Mouse (Mus musculus): Measurements from ENCODE around the gene Caprin2. TPM values are rescaled to one million over a fixed set of nuclear protein-coding genes. Genes with fewer than 3 reads are reported as not detected.
"Not testable (repeated sequence)": the region's sequence is repeated elsewhere in the genome, so short reads cannot be mapped to it uniquely, and the experiment has no call there.

Caprin2 gene
- polyA plus RNA-seq (2015; fragmentation: Nextera tagmentation; extraction: Ambion mirVana) = 12.0 and 12.9 TPM in 2 replicates

- peak; percentile 97 for ATAC-seq (replicated peaks; ENCODE audit: extremely low read depth, insufficient read depth, low FRiP score)
- peak within 1 kb of the TSS; percentile 89 for H3K4me3 ChIP-seq (ENCODE audit: low read length)
- peak within 1 kb of the TSS; percentile 91 for H3K9ac ChIP-seq (ENCODE audit: low read length)
- H3K9me3 ChIP-seq (replicated peaks; ENCODE audit: control insufficient read depth, low read length) = no peaks in the 10 kb centered on the region
- H3K4me2 ChIP-seq (ENCODE audit: low read depth, low read length) = peak within 1 kb of the TSS; percentile 96
- H3K27ac ChIP-seq (ENCODE audit: low read length) = peak within 1 kb of the TSS; percentile 89
- under 1% methylated on average over 65 of the region's 65 CpGs for WGBS
- H3K36me3 ChIP-seq (ENCODE audit: control insufficient read depth, insufficient read depth) = no peaks in the 10 kb centered on the region
- peaks cover 7% of the 10 kb centered on the region for H3K4me1 ChIP-seq (ENCODE audit: control insufficient read depth, insufficient read depth, low read length)
- no peaks in the 10 kb centered on the region for H3K27me3 ChIP-seq (ENCODE audit: control insufficient read depth, insufficient read depth, low read length)
Observed at GRCm38 (mm10) chr6:148895773-148896506, at the start of gene Caprin2. Gene Caprin2, minus strand, starts transcription at chr6:148896237.

DNA sequence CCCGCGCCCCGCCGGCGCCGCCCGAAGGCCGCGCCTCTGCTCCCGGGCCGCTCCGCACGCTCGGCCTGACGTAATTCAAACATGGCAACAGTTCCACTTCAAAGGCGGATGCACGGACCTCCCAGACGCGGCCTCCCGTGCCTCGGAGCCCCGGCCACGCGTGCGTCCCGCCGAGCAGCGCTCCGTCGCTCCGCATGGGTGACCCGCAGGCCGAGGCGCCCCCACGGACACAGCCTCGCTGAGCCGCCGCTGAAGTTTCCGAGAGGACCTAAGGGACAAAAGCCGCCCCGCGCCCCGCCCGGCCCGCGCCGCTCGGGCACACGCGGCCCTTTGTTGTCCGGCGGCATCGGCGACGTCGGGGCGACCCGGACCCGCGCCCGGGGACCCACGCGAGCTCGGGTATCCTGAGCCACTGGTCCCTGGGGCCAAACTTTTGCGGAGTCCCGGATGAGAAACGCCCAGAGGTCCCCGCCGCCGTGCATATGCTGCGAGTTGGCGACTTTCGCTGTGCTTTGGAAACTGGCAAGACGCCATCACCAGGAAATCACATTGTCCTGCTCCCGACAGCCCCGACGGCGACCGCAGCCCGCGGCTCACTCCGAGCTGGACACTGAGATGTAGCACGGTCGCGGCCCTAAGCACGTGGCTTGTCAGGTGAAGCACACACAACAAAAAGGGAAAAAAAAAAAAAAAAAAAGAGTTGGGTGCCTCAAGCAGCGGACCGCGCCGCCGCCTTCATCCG, 48.9 kb upstream of the Caprin2 start:
- under 1% methylated on average over 92 of the region's 92 CpGs for WGBS
- peak; percentile 74 for ATAC-seq (replicated peaks; ENCODE audit: extremely low read depth, insufficient read depth, low FRiP score)
- Histone ChIP-seq H3K4me3 (ENCODE audit: low read length) (peak overlapping the region; percentile 95), H3K4me1 (ENCODE audit: control insufficient read depth, insufficient read depth, low read length) (peaks cover 4% of the 10 kb centered on the region), H3K36me3 (ENCODE audit: control insufficient read depth, insufficient read depth) (no peaks in the 10 kb centered on the region), H3K27ac (ENCODE audit: low read length) (peak overlapping the region; percentile 93), H3K9me3 (replicated peaks; ENCODE audit: control insufficient read depth, low read length) (no peaks in the 10 kb centered on the region), H3K4me2 (ENCODE audit: low read depth, low read length) (peak overlapping the region; percentile 90), H3K9ac (ENCODE audit: low read length) (peak overlapping the region; percentile 92), H3K27me3 (ENCODE audit: control insufficient read depth, insufficient read depth, low read length) (no peaks in the 10 kb centered on the region)

GRCm38 (mm10) chr6:148944344-148944766, 48.3 kb upstream of the Caprin2 start:
- Histone ChIP-seq H3K27ac (ENCODE audit: low read length) (peak overlapping the region; percentile 93), H3K27me3 (ENCODE audit: control insufficient read depth, insufficient read depth, low read length) (no peaks in the 10 kb centered on the region), H3K36me3 (ENCODE audit: control insufficient read depth, insufficient read depth) (no peaks in the 10 kb centered on the region), H3K9me3 (replicated peaks; ENCODE audit: control insufficient read depth, low read length) (no peaks in the 10 kb centered on the region), H3K4me1 (ENCODE audit: control insufficient read depth, insufficient read depth, low read length) (peaks cover 4% of the 10 kb centered on the region), H3K9ac (ENCODE audit: low read length) (peak overlapping the region; percentile 92), H3K4me2 (ENCODE audit: low read depth, low read length) (peak overlapping the region; percentile 90), H3K4me3 (ENCODE audit: low read length) (peak overlapping the region; percentile 95)
- WGBS = under 1% methylated on average over 30 of the region's 30 CpGs
- no peak for ATAC-seq (replicated peaks; ENCODE audit: extremely low read depth, insufficient read depth, low FRiP score)

- Histone ChIP-seq H3K4me3 (ENCODE audit: low read length) (peak overlapping the region; percentile 95), H3K4me1 (ENCODE audit: control insufficient read depth, insufficient read depth, low read length) (peaks cover 4% of the 10 kb centered on the region), H3K9me3 (replicated peaks; ENCODE audit: control insufficient read depth, low read length) (no peaks in the 10 kb centered on the region), H3K9ac (ENCODE audit: low read length) (peak overlapping the region; percentile 92), H3K27ac (ENCODE audit: low read length) (no peak overlapping the region), H3K4me2 (ENCODE audit: low read depth, low read length) (peak overlapping the region; percentile 90), H3K36me3 (ENCODE audit: control insufficient read depth, insufficient read depth) (no peaks in the 10 kb centered on the region), H3K27me3 (ENCODE audit: control insufficient read depth, insufficient read depth, low read length) (no peaks in the 10 kb centered on the region)
- no peak for ATAC-seq (replicated peaks; ENCODE audit: extremely low read depth, insufficient read depth, low FRiP score)
- 23% methylated on average over 3 of the region's 3 CpGs for WGBS
Observed at GRCm38 (mm10) chr6:148943695-148944094, 47.7 kb upstream of the Caprin2 start.

DNA sequence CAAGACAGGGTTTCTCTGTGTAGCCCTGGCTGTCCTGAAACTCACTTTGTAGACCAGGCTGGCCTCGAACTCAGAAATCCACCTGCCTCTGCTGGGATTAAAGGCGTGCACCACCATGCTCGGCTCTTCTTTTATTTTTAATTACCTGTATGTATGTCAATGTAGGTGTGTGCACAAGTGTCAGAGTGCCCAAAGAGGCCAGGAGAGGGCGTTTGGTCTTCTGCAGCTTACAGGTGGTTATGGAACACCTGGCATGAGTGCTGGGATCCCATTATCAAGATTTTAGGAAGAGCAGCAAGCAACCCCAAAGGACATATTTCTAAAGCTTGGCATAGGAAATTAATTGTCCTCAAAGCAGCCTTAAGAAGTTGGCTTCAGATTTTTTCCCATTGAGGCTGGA, 46.4 kb upstream of the Caprin2 start:
- no peak overlapping the region for H3K4me2 ChIP-seq (ENCODE audit: low read depth, low read length)
- no peak overlapping the region for H3K4me3 ChIP-seq (ENCODE audit: low read length)
- H3K27ac ChIP-seq (ENCODE audit: low read length) = no peak overlapping the region
- H3K27me3 ChIP-seq (ENCODE audit: control insufficient read depth, insufficient read depth, low read length) = no peaks in the 10 kb centered on the region
- H3K36me3 ChIP-seq (ENCODE audit: control insufficient read depth, insufficient read depth) = no peaks in the 10 kb centered on the region
- peaks cover 7% of the 10 kb centered on the region for H3K4me1 ChIP-seq (ENCODE audit: control insufficient read depth, insufficient read depth, low read length)
- WGBS = 80% methylated on average over 4 of the region's 4 CpGs
- no peaks in the 10 kb centered on the region for H3K9me3 ChIP-seq (replicated peaks; ENCODE audit: control insufficient read depth, low read length)
- no peak overlapping the region for H3K9ac ChIP-seq (ENCODE audit: low read length)
- no peak for ATAC-seq (replicated peaks; ENCODE audit: extremely low read depth, insufficient read depth, low FRiP score)

- Histone ChIP-seq H3K4me3 (ENCODE audit: low read length) (no peak overlapping the region), H3K4me1 (ENCODE audit: control insufficient read depth, insufficient read depth, low read length) (peaks cover 7% of the 10 kb centered on the region), H3K27ac (ENCODE audit: low read length) (no peak overlapping the region), H3K9ac (ENCODE audit: low read length) (no peak overlapping the region), H3K27me3 (ENCODE audit: control insufficient read depth, insufficient read depth, low read length) (no peaks in the 10 kb centered on the region), H3K36me3 (ENCODE audit: control insufficient read depth, insufficient read depth) (no peaks in the 10 kb centered on the region), H3K4me2 (ENCODE audit: low read depth, low read length) (no peak overlapping the region), H3K9me3 (replicated peaks; ENCODE audit: control insufficient read depth, low read length) (no peaks in the 10 kb centered on the region)
- 67% methylated on average over 5 of the region's 5 CpGs for WGBS
- no peak for ATAC-seq (replicated peaks; ENCODE audit: extremely low read depth, insufficient read depth, low FRiP score)
Observed at GRCm38 (mm10) chr6:148941880-148942279, 45.8 kb upstream of the Caprin2 start.

DNA sequence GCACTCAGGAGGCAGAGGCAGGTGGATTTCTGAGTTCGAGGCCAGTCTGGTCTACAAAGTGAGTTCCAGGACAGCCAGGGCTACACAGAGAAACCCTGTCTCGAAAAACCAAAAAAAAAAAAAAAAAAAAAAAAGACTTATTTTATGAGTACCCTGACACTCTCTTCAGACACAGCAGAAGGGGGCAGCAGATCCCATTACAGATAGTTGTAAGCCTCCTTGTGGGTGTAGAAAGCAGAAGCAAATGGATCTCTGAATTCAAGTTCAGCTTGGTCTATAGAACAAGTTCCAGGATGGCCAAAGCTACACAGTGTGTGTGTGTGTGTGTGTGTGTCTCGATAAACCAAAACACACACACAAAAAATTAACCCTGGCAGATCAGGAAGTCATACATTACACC, 44.3 kb upstream of the Caprin2 start:
- ATAC-seq (replicated peaks; ENCODE audit: extremely low read depth, insufficient read depth, low FRiP score) = not testable (repeated sequence)
- WGBS = 73% methylated on average over 2 of the region's 3 CpGs

GRCm38 (mm10) chr6:148937693-148938092, 41.7 kb upstream of the Caprin2 start:
- H3K9me3 ChIP-seq (replicated peaks; ENCODE audit: control insufficient read depth, low read length) = no peaks in the 10 kb centered on the region
- no peak overlapping the region for H3K9ac ChIP-seq (ENCODE audit: low read length)
- ATAC-seq (replicated peaks; ENCODE audit: extremely low read depth, insufficient read depth, low FRiP score) = no peak
- H3K27ac ChIP-seq (ENCODE audit: low read length) = no peak overlapping the region
- H3K36me3 ChIP-seq (ENCODE audit: control insufficient read depth, insufficient read depth) = no peaks in the 10 kb centered on the region
- WGBS = 52% methylated on average over 1 of the region's 1 CpGs
- no peak overlapping the region for H3K4me3 ChIP-seq (ENCODE audit: low read length)
- H3K4me2 ChIP-seq (ENCODE audit: low read depth, low read length) = no peak overlapping the region
- H3K27me3 ChIP-seq (ENCODE audit: control insufficient read depth, insufficient read depth, low read length) = no peaks in the 10 kb centered on the region
- H3K4me1 ChIP-seq (ENCODE audit: control insufficient read depth, insufficient read depth, low read length) = peaks cover 8% of the 10 kb centered on the region

More for the DNA sequence above, 44.3 kb upstream of the Caprin2 start:
- H3K9ac ChIP-seq (ENCODE audit: low read length); H3K9me3 ChIP-seq (replicated peaks; ENCODE audit: control insufficient read depth, low read length); H3K36me3 ChIP-seq (ENCODE audit: control insufficient read depth, insufficient read depth); H3K4me2 ChIP-seq (ENCODE audit: low read depth, low read length); H3K4me3 ChIP-seq (ENCODE audit: low read length); H3K27ac ChIP-seq (ENCODE audit: low read length); H3K27me3 ChIP-seq (ENCODE audit: control insufficient read depth, insufficient read depth, low read length); H3K4me1 ChIP-seq (ENCODE audit: control insufficient read depth, insufficient read depth, low read length): not testable (repeated sequence)

- Histone ChIP-seq H3K27me3 (ENCODE audit: control insufficient read depth, insufficient read depth, low read length) (no peaks in the 10 kb centered on the region), H3K9ac (ENCODE audit: low read length) (no peak overlapping the region), H3K36me3 (ENCODE audit: control insufficient read depth, insufficient read depth) (peaks cover 14% of the 10 kb centered on the region), H3K27ac (ENCODE audit: low read length) (no peak overlapping the region), H3K4me2 (ENCODE audit: low read depth, low read length) (no peak overlapping the region), H3K4me3 (ENCODE audit: low read length) (no peak overlapping the region), H3K9me3 (replicated peaks; ENCODE audit: control insufficient read depth, low read length) (no peaks in the 10 kb centered on the region), H3K4me1 (ENCODE audit: control insufficient read depth, insufficient read depth, low read length) (peaks cover 8% of the 10 kb centered on the region)
- WGBS = 62% methylated on average over 3 of the region's 3 CpGs
- ATAC-seq (replicated peaks; ENCODE audit: extremely low read depth, insufficient read depth, low FRiP score) = no peak
Observed at GRCm38 (mm10) chr6:148934961-148935590, 39.0 kb upstream of the Caprin2 start.
